Mouse (Mus musculus): ENCODE results near the gene Sars.

GRCm38 (mm10) chr3:108384425-108384824, 60.6 kb downstream of the Sars start:
- no peak for TF ChIP-seq CTCF (IDR thresholded peaks at IDR 0.05; ENCODE audit: borderline replicate concordance, insufficient read depth, low read depth, low read length)
- TF ChIP-seq POLR2A (IDR thresholded peaks at IDR 0.05; ENCODE audit: borderline replicate concordance, insufficient read depth, low read length), result no peak

Data from cerebellum, adult 2 months (tissue).